Mouse (Mus musculus): ENCODE measurements at regions not wholly inside any gene's neighbourhood (a gene's known extent, or its start where the extent isn't known, plus 50 kb on each side); places are given as distances from the start of the nearest gene placed in this dataset.

DNA sequence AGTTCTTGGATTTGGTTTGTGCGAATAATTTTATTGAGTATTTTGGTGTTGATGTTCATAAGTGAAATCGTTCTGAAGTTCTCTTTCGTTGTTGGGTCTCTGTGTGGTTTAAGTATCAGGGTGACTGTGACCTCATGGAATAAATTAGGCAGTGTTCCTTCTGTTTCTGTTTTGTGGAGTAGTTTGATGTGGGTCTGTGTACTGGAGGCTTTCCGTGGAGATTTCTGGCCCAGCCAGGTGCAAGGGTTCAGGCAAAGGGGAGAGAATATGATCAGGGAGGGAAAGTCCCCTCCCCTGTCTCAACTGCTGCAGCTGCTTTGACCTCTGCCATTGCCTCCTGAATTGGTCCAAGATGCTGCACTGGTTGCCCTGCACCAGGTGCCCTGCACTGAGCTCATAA lies 775.7 kb downstream of the Otol1 start:
- DNase-seq (ENCODE audit: low spot score) (no peak), ATAC-seq (no peak)
- no peak overlapping the region for H3K9ac ChIP-seq (replicated peaks; ENCODE audit: low read length)
- no peaks in the 10 kb centered on the region for H3K36me3 ChIP-seq (ENCODE audit: insufficient read depth, low read length)
- TF ChIP-seq CTCF (IDR thresholded peaks at IDR 0.05; ENCODE audit: low read depth), result no peak
- no peak overlapping the region for H3K27ac ChIP-seq
- H3K4me2 ChIP-seq (ENCODE audit: low read depth, low read length), result no peak overlapping the region
- 88% methylated on average over 4 of the region's 4 CpGs for WGBS
- H3K27me3 ChIP-seq (ENCODE audit: insufficient read depth, low read length), result no peaks in the 10 kb centered on the region
- no peak overlapping the region for H3K4me3 ChIP-seq (ENCODE audit: low read length)
- no peaks in the 10 kb centered on the region for H3K9me3 ChIP-seq (ENCODE audit: low read length)
- no peaks in the 10 kb centered on the region for H3K4me1 ChIP-seq (ENCODE audit: insufficient read depth, low read length)

DNA sequence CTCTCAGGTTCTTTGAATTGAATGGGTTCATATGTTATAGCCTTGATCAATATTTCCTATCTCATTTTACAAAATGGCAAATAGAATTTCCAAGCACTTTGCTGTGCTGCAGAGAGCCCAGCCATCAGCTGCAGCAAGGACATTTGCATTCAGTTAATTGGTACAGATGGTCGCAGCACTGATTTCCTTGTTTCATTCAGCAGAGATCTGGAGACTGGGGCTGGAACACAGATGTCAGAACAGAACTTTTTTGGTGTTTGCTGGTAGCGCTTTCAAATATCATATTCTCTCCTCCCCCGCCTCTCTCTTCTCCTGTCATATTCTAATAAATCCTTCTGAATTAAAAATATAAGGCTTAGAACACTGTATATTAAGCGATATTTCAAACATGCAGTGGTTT lies 794.8 kb downstream of the Otol1 start:
- Histone ChIP-seq H3K4me1 (ENCODE audit: insufficient read depth, low read length) (no peaks in the 10 kb centered on the region), H3K4me3 (ENCODE audit: low read length) (no peak overlapping the region), H3K4me2 (ENCODE audit: low read depth, low read length) (no peak overlapping the region), H3K36me3 (ENCODE audit: insufficient read depth, low read length) (no peaks in the 10 kb centered on the region), H3K9ac (replicated peaks; ENCODE audit: low read length) (no peak overlapping the region), H3K9me3 (ENCODE audit: low read length) (no peaks in the 10 kb centered on the region), H3K27me3 (ENCODE audit: insufficient read depth, low read length) (no peaks in the 10 kb centered on the region), H3K27ac (no peak overlapping the region)
- WGBS, result 81% methylated on average over 4 of the region's 4 CpGs
- ATAC-seq (no peak), DNase-seq (ENCODE audit: low spot score) (peak; percentile 15)
- no peak for TF ChIP-seq CTCF (IDR thresholded peaks at IDR 0.05; ENCODE audit: low read depth)

GRCm38 (mm10) chr3:70803411-70803810 lies 796.0 kb downstream of the Otol1 start:
- no peak overlapping the region for H3K27ac ChIP-seq
- no peaks in the 10 kb centered on the region for H3K36me3 ChIP-seq (ENCODE audit: insufficient read depth, low read length)
- no peaks in the 10 kb centered on the region for H3K27me3 ChIP-seq (ENCODE audit: insufficient read depth, low read length)
- no peak overlapping the region for H3K9ac ChIP-seq (replicated peaks; ENCODE audit: low read length)
- 75% methylated on average over 4 of the region's 4 CpGs for WGBS
- H3K4me2 ChIP-seq (ENCODE audit: low read depth, low read length), result no peak overlapping the region
- DNase-seq (ENCODE audit: low spot score) (no peak), ATAC-seq (no peak)
- H3K4me3 ChIP-seq (ENCODE audit: low read length), result no peak overlapping the region
- H3K4me1 ChIP-seq (ENCODE audit: insufficient read depth, low read length), result no peaks in the 10 kb centered on the region
- no peak for TF ChIP-seq CTCF (IDR thresholded peaks at IDR 0.05; ENCODE audit: low read depth)
- no peaks in the 10 kb centered on the region for H3K9me3 ChIP-seq (ENCODE audit: low read length)

- Histone ChIP-seq H3K27ac (no peak overlapping the region), H3K4me2 (ENCODE audit: low read depth, low read length) (no peak overlapping the region), H3K4me1 (ENCODE audit: insufficient read depth, low read length) (no peaks in the 10 kb centered on the region), H3K4me3 (ENCODE audit: low read length) (no peak overlapping the region), H3K9me3 (ENCODE audit: low read length) (no peaks in the 10 kb centered on the region), H3K36me3 (ENCODE audit: insufficient read depth, low read length) (no peaks in the 10 kb centered on the region), H3K9ac (replicated peaks; ENCODE audit: low read length) (no peak overlapping the region), H3K27me3 (ENCODE audit: insufficient read depth, low read length) (no peaks in the 10 kb centered on the region)
- DNase-seq (ENCODE audit: low spot score), result no peak
- no peak for ATAC-seq
- WGBS, result 56% methylated on average over 2 of the region's 2 CpGs
- TF ChIP-seq CTCF (IDR thresholded peaks at IDR 0.05; ENCODE audit: low read depth), result no peak
These were observed 796.5 kb downstream of the Otol1 start for GRCm38 (mm10) chr3:70803885-70804284.

DNA sequence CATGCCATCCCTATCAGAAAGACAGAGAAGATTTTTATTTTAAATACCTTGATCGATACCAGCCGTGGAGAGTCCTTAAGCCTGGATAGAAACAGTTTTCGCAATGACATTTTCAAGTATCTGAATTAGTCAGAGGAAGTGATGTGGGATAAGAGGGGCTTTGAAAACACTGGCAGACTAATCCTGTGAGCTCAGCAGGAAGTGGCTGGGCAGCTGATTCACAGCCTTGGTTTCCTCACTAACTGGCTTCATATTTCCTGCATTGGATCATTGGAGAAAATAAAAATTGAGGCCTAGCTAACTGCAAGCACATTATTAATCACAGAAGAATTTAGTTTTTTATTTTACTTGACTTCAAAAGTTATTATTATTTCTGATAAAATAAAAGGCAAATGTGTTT lies 799.8 kb downstream of the Otol1 start:
- 85% methylated on average over 3 of the region's 3 CpGs for WGBS
- no peak overlapping the region for H3K27ac ChIP-seq
- H3K4me2 ChIP-seq (ENCODE audit: low read depth, low read length), result no peak overlapping the region
- H3K27me3 ChIP-seq (ENCODE audit: insufficient read depth, low read length), result no peaks in the 10 kb centered on the region
- no peaks in the 10 kb centered on the region for H3K36me3 ChIP-seq (ENCODE audit: insufficient read depth, low read length)
- TF ChIP-seq CTCF (IDR thresholded peaks at IDR 0.05; ENCODE audit: low read depth), result no peak
- H3K9me3 ChIP-seq (ENCODE audit: low read length), result no peaks in the 10 kb centered on the region
- DNase-seq (ENCODE audit: low spot score) (no peak), ATAC-seq (no peak)
- H3K4me1 ChIP-seq (ENCODE audit: insufficient read depth, low read length), result no peaks in the 10 kb centered on the region
- H3K4me3 ChIP-seq (ENCODE audit: low read length), result no peak overlapping the region
- H3K9ac ChIP-seq (replicated peaks; ENCODE audit: low read length), result no peak overlapping the region

Data from hindbrain, postnatal 0 days (tissue).